Mouse (Mus musculus): ENCODE results near the gene Lpin2.

Gene Lpin2

DNA sequence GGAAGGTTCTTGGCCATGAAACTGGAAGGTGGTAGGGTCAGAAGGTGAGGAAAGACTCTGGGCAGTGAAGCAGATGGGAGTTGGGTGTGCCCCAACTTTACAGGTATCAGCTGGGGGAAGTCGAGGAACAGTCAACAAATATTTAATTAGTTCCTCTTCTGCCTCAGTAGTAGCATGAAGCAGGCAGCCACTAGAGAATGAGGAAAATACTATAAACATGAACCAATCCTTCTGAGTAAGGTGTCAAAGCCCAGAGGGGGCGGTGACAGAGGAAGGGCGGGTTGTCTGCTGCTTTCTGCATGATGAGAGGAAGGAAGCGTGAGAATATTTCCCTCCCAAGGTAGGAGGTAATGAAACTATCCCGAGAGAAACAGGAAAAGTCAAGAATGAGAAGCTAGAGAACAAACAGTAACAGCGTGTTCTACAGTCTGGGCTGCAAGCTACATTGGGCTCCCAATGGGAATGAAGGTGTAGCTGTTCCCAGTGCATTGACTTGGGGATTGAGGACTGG is at the start of gene Lpin2:
Lpin2 (plus strand) TSS at position 350 of the 511 bp plus-strand sequence.
- peak; percentile 57 for DNase-seq (ENCODE audit: low read depth, low spot score)

DNA sequence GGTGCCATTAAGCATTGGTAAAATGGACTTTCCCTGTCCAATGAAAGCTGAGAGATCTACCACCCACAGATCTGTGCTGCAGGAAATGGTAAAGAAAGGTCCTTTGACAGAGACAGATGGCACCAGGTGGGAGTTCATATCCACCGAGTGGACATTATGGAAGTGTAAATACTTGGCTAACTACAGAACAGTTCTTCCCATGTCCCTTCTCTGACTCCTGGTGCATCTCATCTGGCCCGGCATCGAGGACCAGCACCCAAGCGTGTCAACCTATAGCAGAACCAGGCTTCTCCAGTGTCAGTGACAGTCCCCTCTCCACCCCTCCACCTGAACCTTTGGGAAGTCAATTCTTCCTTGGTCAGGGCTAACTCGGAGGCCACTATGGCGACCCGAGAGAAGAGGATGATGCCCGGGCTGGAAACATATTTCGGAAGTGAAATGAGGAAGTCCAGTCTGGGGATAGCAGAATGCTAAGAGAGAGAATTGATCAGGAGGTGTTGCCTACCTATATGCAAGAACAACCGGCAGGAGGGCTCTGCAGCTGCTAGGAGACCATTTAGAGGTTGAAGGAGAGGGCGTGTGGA is 49.4 kb upstream of the Lpin2 start:
- no peak for DNase-seq (ENCODE audit: low read depth, low spot score)

DNA sequence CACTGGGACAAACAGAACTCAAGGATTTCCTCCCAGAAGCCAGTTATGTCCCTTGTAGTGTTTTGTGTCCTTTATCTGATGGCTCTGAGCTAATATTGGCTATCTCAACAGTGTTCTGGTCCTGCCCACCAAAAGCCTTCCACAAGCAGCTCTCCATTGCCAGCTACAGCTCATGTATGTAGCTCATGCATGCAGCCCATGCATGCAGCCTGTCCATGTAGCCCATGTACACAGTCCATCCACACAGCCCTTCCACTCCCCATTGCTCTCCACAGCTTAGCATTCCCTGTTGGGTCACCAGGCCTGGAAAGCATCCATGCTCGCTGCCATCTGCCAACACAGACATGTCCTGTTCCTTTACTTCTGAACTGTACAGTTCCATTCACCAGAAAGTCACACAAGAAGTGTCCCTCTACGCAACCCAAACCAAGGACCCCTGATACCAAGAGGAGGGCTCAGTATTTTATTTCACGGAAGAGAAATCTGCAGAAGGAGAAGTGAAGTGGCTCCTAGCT is 47.9 kb upstream of the Lpin2 start:
- DNase-seq (ENCODE audit: low read depth, low spot score), result no peak

DNA sequence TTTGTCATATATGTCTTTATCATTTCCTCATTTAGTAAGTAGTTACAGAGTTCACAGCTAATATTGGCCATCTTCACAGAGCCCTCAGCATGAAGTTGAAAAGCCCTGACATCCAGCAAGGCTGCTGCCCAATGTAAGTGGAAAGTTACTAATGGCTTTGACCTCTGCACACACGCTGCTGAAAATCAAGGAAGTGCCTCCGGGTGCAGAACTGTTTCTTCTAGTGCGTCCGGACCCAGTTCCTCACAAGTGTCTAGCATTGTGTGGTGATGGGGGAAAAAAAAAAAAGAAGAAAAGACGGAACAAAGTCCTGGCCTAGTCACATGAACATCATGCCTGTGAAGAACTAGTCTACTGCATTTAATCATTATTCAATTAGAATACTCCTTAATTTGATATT is 47.3 kb upstream of the Lpin2 start:
- no peak for DNase-seq (ENCODE audit: low read depth, low spot score)

DNA sequence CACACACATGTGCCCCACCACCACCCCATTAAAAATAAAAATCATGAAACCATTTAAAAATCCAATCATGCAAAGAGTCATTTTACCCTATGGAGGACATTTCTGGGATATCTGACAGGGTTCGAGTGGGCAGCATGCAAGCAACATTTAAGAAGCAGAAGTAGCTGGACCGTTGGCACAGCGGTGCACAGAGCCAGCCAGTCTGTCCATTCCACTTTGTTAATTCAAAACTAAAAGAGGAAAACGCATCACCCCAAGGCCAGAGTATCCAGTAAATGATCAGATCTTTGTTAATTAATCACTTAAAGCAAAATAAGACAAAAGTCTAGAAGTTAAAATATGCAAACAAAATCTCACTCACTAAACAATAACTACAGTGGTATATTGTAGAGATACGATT is 46.5 kb upstream of the Lpin2 start:
- no peak for DNase-seq (ENCODE audit: low read depth, low spot score)

- no peak for DNase-seq (ENCODE audit: low read depth, low spot score)
These were observed 45.7 kb upstream of the Lpin2 start for GRCm38 (mm10) chr17:71136384-71137333.

GRCm38 (mm10) chr17:71137334-71137721 is 45.0 kb upstream of the Lpin2 start:
- no peak for DNase-seq (ENCODE audit: low read depth, low spot score)

GRCm38 (mm10) chr17:71142068-71142467 is 40.3 kb upstream of the Lpin2 start:
- DNase-seq (ENCODE audit: low read depth, low spot score), result no peak

- DNase-seq (ENCODE audit: low read depth, low spot score), result no peak
These were observed 39.2 kb upstream of the Lpin2 start for GRCm38 (mm10) chr17:71143155-71143554.

- no peak for DNase-seq (ENCODE audit: low read depth, low spot score)
These were observed 37.8 kb upstream of the Lpin2 start for GRCm38 (mm10) chr17:71144322-71145116.

GRCm38 (mm10) chr17:71145248-71145961 is 37.0 kb upstream of the Lpin2 start:
- no peak for DNase-seq (ENCODE audit: low read depth, low spot score)

DNA sequence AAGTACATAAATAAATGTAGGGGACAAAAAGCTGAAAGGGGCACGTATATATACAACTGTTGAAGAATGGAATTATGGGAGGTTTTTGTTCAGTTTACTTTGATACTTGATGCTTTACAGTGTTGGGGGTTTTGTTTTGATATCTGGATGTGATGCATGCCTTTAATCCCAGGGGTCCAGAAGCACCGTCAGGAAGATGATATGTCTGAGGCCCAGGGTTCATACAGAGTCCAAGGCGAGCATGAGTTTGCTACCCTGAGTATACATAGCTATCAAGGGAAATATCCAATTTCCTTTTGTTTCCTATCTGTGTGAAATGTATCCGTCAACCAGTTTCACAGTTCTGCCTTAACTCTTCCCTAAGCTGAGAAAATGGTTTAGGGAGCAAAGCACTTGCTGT is 29.0 kb upstream of the Lpin2 start:
- no peak for DNase-seq (ENCODE audit: low read depth, low spot score)

GRCm38 (mm10) chr17:71155271-71155670 is 27.1 kb upstream of the Lpin2 start:
- no peak for DNase-seq (ENCODE audit: low read depth, low spot score)

- no peak for DNase-seq (ENCODE audit: low read depth, low spot score)
These were observed 23.2 kb upstream of the Lpin2 start for GRCm38 (mm10) chr17:71159152-71159567.

GRCm38 (mm10) chr17:71159720-71160119 is 22.6 kb upstream of the Lpin2 start:
- DNase-seq (ENCODE audit: low read depth, low spot score), result no peak

DNA sequence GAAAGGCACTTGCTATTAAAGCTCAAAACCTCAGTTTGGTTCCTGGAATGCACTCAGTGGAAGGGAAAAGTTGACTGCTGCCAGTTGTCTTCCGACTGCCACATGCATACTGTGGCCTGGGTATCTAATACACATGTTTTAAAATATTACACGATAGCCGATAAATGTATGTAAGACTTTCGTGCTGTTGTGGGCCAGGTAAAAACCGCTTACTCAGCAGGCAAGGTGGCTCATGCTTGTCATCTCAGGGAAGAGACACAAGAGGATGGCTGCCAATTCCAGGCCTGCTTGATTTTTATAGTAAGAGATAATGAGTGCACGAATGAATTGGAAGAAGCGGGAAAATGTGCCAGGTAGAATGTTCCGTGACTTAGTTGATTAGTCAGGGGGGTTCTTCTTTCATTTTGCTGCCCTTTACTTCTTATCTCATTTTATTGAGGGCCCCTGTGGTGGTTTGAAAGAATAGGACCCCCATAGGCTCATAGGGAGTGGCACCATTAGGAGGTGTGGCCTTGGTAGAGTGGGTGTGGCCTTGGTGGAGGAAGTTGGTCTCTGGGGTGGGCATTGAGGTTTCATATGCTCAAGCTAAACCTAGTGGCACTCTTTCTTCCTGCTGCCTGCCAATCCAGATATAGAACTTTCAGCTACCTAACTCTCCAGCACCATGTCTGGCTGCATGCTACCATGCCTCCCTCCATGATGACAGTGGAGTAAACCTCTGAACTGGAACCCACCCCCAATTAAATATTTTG is 21.9 kb upstream of the Lpin2 start:
- DNase-seq (ENCODE audit: low read depth, low spot score), result no peak

GRCm38 (mm10) chr17:71164991-71165390 is 17.4 kb upstream of the Lpin2 start:
- no peak for DNase-seq (ENCODE audit: low read depth, low spot score)

DNA sequence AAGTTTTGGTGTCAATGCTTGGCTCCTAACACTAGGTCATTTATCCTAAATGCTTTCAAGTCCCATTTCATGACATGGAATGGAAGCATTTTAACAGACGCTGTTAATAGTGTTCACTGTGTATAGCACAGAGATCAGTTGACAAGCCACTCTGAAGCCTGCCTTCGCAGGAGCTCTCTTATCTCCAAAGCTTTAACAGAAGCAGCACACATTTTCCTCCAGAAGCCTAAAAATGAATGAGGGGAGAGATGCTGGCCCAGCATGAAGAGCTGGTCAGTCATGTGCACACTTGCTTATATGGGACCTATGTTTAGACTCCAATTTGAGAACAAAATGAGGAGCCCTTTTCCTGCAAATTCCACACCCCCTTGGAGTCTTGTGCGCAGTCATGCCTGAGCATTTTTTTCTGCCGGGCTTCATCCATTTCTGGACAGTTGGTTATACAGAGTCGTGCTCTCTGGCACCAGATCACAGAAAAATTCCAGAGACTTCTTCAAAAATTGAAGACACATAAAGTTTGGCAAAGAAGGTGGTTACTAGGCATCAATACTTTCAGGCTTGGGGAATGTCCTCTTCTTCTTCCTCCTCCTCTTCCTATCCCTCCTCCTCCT is 14.1 kb upstream of the Lpin2 start:
- DNase-seq (ENCODE audit: low read depth, low spot score), result no peak

- DNase-seq (ENCODE audit: low read depth, low spot score), result no peak
These were observed 13.5 kb upstream of the Lpin2 start for GRCm38 (mm10) chr17:71168846-71169245.

DNA sequence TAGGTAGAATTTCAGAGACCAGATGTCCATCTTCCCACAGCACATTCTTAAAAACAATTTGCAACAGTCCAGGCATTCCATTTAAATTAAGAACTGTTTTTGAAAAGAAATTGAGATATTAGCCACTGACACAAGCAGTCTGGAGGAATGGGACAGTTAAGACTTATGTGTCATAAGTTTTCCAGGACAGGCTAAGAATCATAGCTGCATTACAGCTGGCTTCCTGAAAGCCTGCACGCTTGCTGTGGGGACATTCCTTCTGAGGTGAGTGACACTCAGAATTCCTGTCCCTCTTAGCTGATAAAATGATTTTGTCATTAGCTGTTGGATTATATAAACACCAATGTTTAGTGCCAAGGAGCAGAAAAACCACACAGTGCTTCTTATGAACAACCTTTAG is 12.7 kb upstream of the Lpin2 start:
- DNase-seq (ENCODE audit: low read depth, low spot score), result no peak

All from CD4-positive, CD25-positive, alpha-beta regulatory T cell, adult 2 months (primary cell).